Mouse (Mus musculus) myocyte (in vitro differentiated cells): ENCODE results near the gene Atp2a2.

ENCODE experiments used
- E2F4 ChIP-seq: IDR thresholded peaks from one replicate; pipeline ENCODE4 v1.6.1; 2011; ENCODE audit warnings: mild to moderate bottlenecking, control low read depth, moderate library complexity; ENCODE audit not compliant: insufficient read depth
- MAX ChIP-seq: IDR thresholded peaks from one replicate; pipeline ENCODE4 v1.6.1; 2011; ENCODE audit warnings: low read depth, mild to moderate bottlenecking, control low read depth
- POLR2A ChIP-seq: IDR thresholded peaks from one replicate; pipeline ENCODE4 v1.6.1; 2011; ENCODE audit warnings: low read depth, mild to moderate bottlenecking, control low read depth, moderate library complexity; ENCODE audit not compliant: insufficient read length
- TCF12 ChIP-seq: IDR thresholded peaks from one replicate; pipeline ENCODE4 v1.6.1; 2011; ENCODE audit warnings: mild to moderate bottlenecking, control low read depth; ENCODE audit not compliant: poor library complexity, insufficient read depth, severe bottlenecking
- TCF3 ChIP-seq: IDR thresholded peaks from one replicate; pipeline ENCODE4 v1.6.1; 2011; ENCODE audit warnings: low read depth, control low read depth; ENCODE audit not compliant: insufficient read length

DNA sequence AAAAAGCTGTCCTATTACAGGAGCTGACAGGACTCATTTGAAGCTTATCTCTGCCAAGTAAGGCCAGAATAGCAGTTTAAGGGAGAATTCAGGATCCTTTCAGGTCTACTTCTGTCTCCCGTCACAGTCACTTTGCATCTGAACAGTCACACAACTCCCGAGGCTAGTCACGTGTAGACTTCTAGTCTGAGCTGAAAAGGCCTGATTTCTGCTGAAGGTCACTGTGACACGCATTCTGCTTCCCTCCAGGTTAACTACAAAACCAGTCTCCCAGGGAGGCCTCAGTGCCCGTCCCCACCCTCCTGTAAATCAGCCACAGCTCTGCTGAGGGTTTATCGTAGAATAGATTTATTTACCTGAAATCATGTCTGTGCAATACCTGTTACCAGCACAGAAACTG lies 48.8 kb downstream of the Atp2a2 start:
- TF ChIP-seq MAX, result no peak
- TF ChIP-seq E2F4, result no peak
- TF ChIP-seq POLR2A, result no peak
- TF ChIP-seq TCF3, result no peak
- TF ChIP-seq TCF12, result no peak
